Mouse (Mus musculus): ENCODE measurements around the gene Zscan12. TPM values are rescaled to one million over a fixed set of nuclear protein-coding genes. Genes with fewer than 3 reads are reported as not detected.

The Zscan12 gene
- polyA plus RNA-seq, 1 experiment from 2014 or later = 20.3 TPM

Small RNA genes within 50 kb of the gene (microRNA-seq; reads per million reads assigned to microRNA genes)
- gene Mir6942 = not detected

Other genes with a start within 250 kb of the Zscan12 start
- not detected in 2 replicates for gene Olfr263, start 233.2 kb upstream of the Zscan12 start, polyA plus RNA-seq (2014; fragmentation: Nextera tagmentation; extraction: Ambion mirVana)
- gene Olfr1368, start 217.0 kb upstream of the Zscan12 start, polyA plus RNA-seq (2014; fragmentation: Nextera tagmentation; extraction: Ambion mirVana) = not detected in 2 replicates
- gene Trim27, start 183.4 kb upstream of the Zscan12 start, polyA plus RNA-seq (2014; fragmentation: Nextera tagmentation; extraction: Ambion mirVana) = 183 and 190 TPM in 2 replicates
- gene Gpx5, start 70.1 kb upstream of the Zscan12 start, polyA plus RNA-seq (2014; fragmentation: Nextera tagmentation; extraction: Ambion mirVana) = not detected in 2 replicates
- gene Gpx6, start 50.7 kb upstream of the Zscan12 start, polyA plus RNA-seq (2014; fragmentation: Nextera tagmentation; extraction: Ambion mirVana) = 0.51 and 0.88 TPM in 2 replicates
- not detected in 2 replicates for gene Olfr1367, start 15.9 kb upstream of the Zscan12 start, polyA plus RNA-seq (2014; fragmentation: Nextera tagmentation; extraction: Ambion mirVana)
- gene Zkscan3, start 39.9 kb downstream of the Zscan12 start, polyA plus RNA-seq (2014; fragmentation: Nextera tagmentation; extraction: Ambion mirVana) = 94.2 and 97.2 TPM in 2 replicates
- 5.4 and 5.7 TPM in 2 replicates for gene Pgbd1, start 78.2 kb downstream of the Zscan12 start, polyA plus RNA-seq (2014; fragmentation: Nextera tagmentation; extraction: Ambion mirVana)
- 22.0 and 25.6 TPM in 2 replicates for gene Zscan26, start 90.9 kb downstream of the Zscan12 start, polyA plus RNA-seq (2014; fragmentation: Nextera tagmentation; extraction: Ambion mirVana)
- 2.5 and 2.8 TPM in 2 replicates for gene Nkapl, start 105.7 kb downstream of the Zscan12 start, polyA plus RNA-seq (2014; fragmentation: Nextera tagmentation; extraction: Ambion mirVana)
- 2.5 and 2.9 TPM in 2 replicates for gene Zkscan4, start 116.1 kb downstream of the Zscan12 start, polyA plus RNA-seq (2014; fragmentation: Nextera tagmentation; extraction: Ambion mirVana)
- gene Gm10065, start 116.6 kb downstream of the Zscan12 start, polyA plus RNA-seq (2014; fragmentation: Nextera tagmentation; extraction: Ambion mirVana) = 0.67 TPM in 1 of 2 replicates, not detected in the other
- 0.24 and 0.35 TPM in 2 replicates for gene AK157302, start 132.4 kb downstream of the Zscan12 start, polyA plus RNA-seq (2014; fragmentation: Nextera tagmentation; extraction: Ambion mirVana)
- 2.5 and 4.0 TPM in 2 replicates for gene Gm11273, start 138.6 kb downstream of the Zscan12 start, polyA plus RNA-seq (2014; fragmentation: Nextera tagmentation; extraction: Ambion mirVana)
- 9.6 and 13.1 TPM in 2 replicates for gene Zkscan8, start 168.3 kb downstream of the Zscan12 start, polyA plus RNA-seq (2014; fragmentation: Nextera tagmentation; extraction: Ambion mirVana)
- 0.09 and 0.21 TPM in 2 replicates for gene Olfr1366, start 180.0 kb downstream of the Zscan12 start, polyA plus RNA-seq (2014; fragmentation: Nextera tagmentation; extraction: Ambion mirVana)
- 0.05 TPM in 1 of 2 replicates, not detected in the other for gene Olfr1535, start 197.1 kb downstream of the Zscan12 start, polyA plus RNA-seq (2014; fragmentation: Nextera tagmentation; extraction: Ambion mirVana)
- gene Olfr1364, start 218.9 kb downstream of the Zscan12 start, polyA plus RNA-seq (2014; fragmentation: Nextera tagmentation; extraction: Ambion mirVana) = not detected in 2 replicates